Mouse (Mus musculus): ENCODE measurements around the gene Spata1. TPM values are rescaled to one million over a fixed set of nuclear protein-coding genes. Genes with fewer than 3 reads are reported as not detected.
"Not testable (repeated sequence)": the region's sequence is repeated elsewhere in the genome, so short reads cannot be mapped to it uniquely, and the experiment has no call there.

Gene Spata1
- polyA plus RNA-seq, 1 experiment from 2014 or later, result 2.8 TPM

DNA sequence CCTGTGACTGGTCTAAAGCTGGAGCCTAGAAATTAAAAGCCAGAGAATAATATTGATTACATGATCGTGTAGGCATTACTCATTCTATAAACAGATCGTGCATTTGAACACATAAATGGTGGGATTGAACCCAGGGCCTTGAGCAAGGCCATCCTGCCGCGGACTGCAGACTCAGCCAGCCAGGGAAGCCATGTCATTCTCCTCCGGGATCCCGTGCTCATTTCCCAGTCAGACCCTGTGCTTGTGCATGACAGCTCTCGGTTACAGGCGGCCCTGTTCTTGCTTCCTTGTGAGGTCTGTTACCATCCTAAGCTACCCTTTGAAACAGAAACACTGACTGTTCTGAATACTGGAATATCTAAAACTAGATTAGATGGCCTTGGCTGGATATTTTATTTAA, 64.9 kb downstream of the Spata1 start:
- Histone ChIP-seq H3K4me2 (replicated peaks) (no peak overlapping the region), H3K9me3 (no peaks in the 10 kb centered on the region), H3K27ac (no peak overlapping the region), H3K27me3 (replicated peaks) (no peaks in the 10 kb centered on the region), H3K9ac (no peak overlapping the region), H3K4me1 (replicated peaks) (no peaks in the 10 kb centered on the region), H3K4me3 (replicated peaks) (no peak overlapping the region), H3K36me3 (peaks cover 25% of the 10 kb centered on the region)
- ATAC-seq, result no peak
- 90% methylated on average over 8 of the region's 8 CpGs for WGBS

DNA sequence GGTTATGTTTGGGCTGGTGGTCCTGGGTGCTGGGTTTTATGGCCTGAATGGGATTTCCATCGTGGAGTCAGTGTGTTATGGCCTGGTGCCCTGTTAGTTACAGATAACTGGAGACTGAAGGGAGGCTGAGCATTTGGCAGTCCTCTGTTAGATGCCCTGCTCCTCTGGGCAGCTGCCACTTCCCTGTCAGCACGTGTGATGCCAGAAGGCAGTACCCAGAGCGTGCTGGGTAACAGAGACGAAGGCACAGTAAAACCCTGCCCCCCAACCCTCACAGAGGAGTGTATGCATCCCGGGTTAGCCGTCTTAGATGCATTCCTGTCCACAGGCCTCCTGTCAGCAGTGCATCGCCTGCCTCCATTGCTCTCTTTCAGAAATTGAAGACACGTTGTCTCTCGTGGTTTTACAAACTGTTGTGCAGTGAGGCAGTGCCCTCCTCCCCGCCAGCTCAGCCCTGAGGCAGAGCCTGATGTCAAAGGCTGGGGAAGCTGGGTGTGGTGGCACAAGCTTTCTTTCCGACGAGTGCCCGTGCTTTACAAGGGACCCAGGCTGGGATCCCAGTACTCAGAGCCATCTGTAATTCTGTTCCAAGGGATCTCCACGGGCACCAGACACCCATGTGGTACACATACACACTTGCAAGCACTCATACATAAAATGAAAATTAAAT, 65.7 kb downstream of the Spata1 start:
- H3K4me2 ChIP-seq (replicated peaks), result no peak overlapping the region
- no peak overlapping the region for H3K4me3 ChIP-seq (replicated peaks)
- no peaks in the 10 kb centered on the region for H3K4me1 ChIP-seq (replicated peaks)
- peaks cover 23% of the 10 kb centered on the region for H3K36me3 ChIP-seq
- H3K9me3 ChIP-seq, result no peaks in the 10 kb centered on the region
- 91% methylated on average over 14 of the region's 14 CpGs for WGBS
- no peak overlapping the region for H3K27ac ChIP-seq
- no peak overlapping the region for H3K9ac ChIP-seq
- ATAC-seq, result no peak
- no peaks in the 10 kb centered on the region for H3K27me3 ChIP-seq (replicated peaks)

DNA sequence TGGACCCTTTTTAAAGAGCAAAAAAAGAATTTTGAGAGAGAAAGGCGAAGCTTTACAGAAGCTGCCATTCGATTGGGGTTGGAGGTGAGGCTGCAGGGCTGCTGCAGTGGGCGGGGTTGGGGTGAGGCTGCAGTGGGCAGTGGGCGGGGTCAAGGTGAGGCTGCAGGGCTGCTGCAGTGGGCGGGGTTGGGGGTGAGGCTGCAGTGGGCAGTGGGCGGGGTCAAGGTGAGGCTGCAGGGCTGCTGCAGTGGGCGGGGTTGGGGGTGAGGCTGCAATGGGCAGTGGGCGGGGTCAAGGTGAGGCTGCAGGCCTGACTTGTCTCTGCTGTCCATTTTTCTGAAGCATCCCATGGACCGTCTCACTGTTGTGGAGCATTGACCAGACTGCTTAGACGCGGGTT, 66.5 kb downstream of the Spata1 start:
- not testable (repeated sequence) for H3K4me1 ChIP-seq (replicated peaks); H3K9me3 ChIP-seq; H3K4me2 ChIP-seq (replicated peaks); H3K27me3 ChIP-seq (replicated peaks); H3K4me3 ChIP-seq (replicated peaks); H3K9ac ChIP-seq; H3K27ac ChIP-seq
- peaks cover 20% of the 10 kb centered on the region for H3K36me3 ChIP-seq
- ATAC-seq, result 0 out of 2 replicates have a peak, but pooled peaks have one; percentile 44
- WGBS, result 81% methylated on average over 11 of the region's 11 CpGs

DNA sequence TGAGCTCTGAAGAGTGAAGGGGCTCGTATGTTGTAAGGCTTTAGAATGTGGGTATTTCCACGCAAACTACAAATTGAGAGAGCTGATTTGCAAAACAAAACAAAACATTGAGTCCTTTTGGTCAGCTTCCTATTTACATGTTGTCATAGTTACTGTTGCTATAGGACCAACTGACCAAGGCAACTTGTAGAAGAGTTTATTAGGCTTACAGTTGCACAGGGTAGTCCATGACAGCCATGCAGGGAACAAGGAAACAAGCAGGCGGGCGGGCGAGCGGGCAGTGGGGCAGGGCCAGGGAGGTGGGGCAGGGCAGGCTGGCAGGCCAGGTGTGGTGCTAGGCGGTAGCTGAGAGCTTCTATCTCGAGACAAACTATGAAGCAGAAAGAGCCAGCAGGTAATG, 73.1 kb downstream of the Spata1 start:
- Histone ChIP-seq H3K4me1 (replicated peaks) (no peaks in the 10 kb centered on the region), H3K36me3 (peaks cover 19% of the 10 kb centered on the region), H3K27ac (no peak overlapping the region), H3K9ac (no peak overlapping the region), H3K9me3 (no peaks in the 10 kb centered on the region), H3K4me2 (replicated peaks) (no peak overlapping the region), H3K4me3 (replicated peaks) (no peak overlapping the region), H3K27me3 (replicated peaks) (no peaks in the 10 kb centered on the region)
- no peak for ATAC-seq
- WGBS, result 83% methylated on average over 8 of the region's 8 CpGs

DNA sequence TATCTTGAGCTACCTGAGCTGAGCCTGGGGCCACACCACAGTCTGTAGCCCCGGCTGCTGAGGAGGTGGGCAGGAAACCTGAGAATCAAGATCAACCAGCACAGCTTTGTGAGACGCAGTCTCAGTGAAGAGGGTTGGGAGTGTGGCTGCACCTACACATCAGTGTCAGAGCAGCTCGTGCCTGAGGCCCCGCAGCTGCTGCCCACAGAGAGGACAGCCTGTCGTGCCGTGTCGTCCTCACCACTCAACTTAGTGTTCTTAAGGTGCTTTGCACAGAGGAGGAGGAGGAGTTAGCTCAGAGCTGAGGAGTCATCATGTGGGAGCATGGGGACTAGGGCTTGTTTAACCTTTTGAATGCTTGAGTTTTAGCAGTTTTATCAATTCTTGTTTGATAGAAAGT, 73.7 kb downstream of the Spata1 start:
- 77% methylated on average over 7 of the region's 7 CpGs for WGBS
- H3K4me1 ChIP-seq (replicated peaks), result no peaks in the 10 kb centered on the region
- ATAC-seq, result no peak
- no peak overlapping the region for H3K9ac ChIP-seq
- H3K27ac ChIP-seq, result no peak overlapping the region
- no peak overlapping the region for H3K4me2 ChIP-seq (replicated peaks)
- H3K9me3 ChIP-seq, result no peaks in the 10 kb centered on the region
- no peak overlapping the region for H3K4me3 ChIP-seq (replicated peaks)
- no peaks in the 10 kb centered on the region for H3K27me3 ChIP-seq (replicated peaks)
- H3K36me3 ChIP-seq, result peaks cover 15% of the 10 kb centered on the region

DNA sequence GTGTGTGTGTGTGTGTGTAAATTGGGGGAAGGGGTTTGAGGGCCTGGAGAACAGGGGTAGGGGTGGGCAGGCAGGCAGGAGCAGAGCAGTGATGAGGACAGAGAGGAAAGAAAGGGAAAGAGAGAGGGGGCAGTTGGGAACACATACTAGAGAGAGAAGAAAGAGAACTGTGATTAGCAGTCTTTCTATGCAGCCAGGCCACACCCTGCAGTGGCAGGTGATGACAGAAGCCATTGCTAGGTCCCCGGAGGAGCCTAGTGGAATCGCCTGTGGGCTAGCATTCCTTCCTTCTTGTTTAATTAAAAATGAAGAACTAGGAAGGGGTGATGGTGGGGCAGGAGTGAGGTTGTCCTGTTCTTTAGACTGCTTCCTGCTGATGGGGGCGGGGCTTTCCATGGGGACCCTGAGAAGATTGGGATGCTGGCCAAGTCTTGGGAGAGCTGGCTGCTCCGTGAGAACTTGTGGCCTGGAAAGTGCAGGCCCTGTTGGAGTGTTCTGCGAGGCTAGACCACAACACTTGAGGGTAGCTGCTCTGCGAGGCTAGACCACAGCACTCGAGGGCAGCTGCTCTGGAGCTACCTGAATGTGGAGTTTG, 75.2 kb downstream of the Spata1 start:
- 68% methylated on average over 7 of the region's 7 CpGs for WGBS
- H3K36me3 ChIP-seq, result peaks cover 10% of the 10 kb centered on the region
- no peak overlapping the region for H3K27ac ChIP-seq
- no peak overlapping the region for H3K4me3 ChIP-seq (replicated peaks)
- H3K27me3 ChIP-seq (replicated peaks), result no peaks in the 10 kb centered on the region
- ATAC-seq, result peak; percentile 35
- H3K9ac ChIP-seq, result no peak overlapping the region
- H3K4me2 ChIP-seq (replicated peaks), result no peak overlapping the region
- H3K9me3 ChIP-seq, result no peaks in the 10 kb centered on the region
- no peaks in the 10 kb centered on the region for H3K4me1 ChIP-seq (replicated peaks)

DNA sequence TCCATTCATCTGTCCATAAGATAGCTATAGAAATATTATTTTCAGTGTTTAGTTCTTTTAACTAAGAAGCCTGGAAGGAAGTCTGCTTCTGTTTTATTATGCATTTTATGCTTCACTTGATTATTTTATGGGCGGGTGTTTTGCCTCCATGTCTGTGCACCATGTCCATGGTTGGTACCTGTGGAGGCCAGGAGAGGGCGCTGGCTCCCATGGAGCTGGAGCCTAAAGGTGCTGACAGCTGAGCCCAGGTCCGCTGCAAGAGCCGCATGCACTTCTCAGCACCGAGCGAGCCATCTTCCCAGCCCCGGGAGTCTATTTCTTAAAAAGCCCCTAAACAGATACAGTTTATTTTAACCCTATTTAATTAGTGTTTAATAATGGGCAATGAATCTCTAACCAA, 75.8 kb downstream of the Spata1 start:
- Histone ChIP-seq H3K4me2 (replicated peaks) (no peak overlapping the region), H3K9me3 (no peaks in the 10 kb centered on the region), H3K4me1 (replicated peaks) (no peaks in the 10 kb centered on the region), H3K27ac (no peak overlapping the region), H3K27me3 (replicated peaks) (no peaks in the 10 kb centered on the region), H3K36me3 (peaks cover 15% of the 10 kb centered on the region), H3K9ac (no peak overlapping the region), H3K4me3 (replicated peaks) (no peak overlapping the region)
- ATAC-seq, result no peak
- 84% methylated on average over 7 of the region's 7 CpGs for WGBS

DNA sequence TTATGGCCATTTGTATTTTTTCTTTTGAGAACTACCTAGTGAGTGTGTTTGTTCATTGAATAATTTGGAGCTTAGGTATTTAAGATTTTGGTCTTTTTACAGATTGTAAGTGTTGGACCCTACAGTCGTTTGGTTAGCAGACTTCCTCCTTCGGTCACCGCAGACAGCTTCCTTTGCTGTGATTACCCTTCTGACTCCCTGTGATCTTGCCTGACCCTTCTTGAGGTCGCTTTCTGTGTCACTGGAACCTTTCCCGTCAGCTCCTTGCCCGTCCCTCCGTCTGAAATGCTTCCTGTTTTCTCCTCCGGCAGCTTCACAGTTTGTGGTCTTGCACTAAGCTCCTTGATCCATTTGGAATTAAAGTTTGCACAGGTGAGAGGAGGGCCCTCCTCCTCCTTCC, 77.8 kb downstream of the Spata1 start:
- Histone ChIP-seq H3K4me1 (replicated peaks) (no peaks in the 10 kb centered on the region), H3K4me3 (replicated peaks) (no peak overlapping the region), H3K27me3 (replicated peaks) (no peaks in the 10 kb centered on the region), H3K36me3 (0 out of 2 replicates have a peak, but pooled peaks cover 11% of the 10 kb centered on the region), H3K27ac (no peak overlapping the region), H3K9ac (no peak overlapping the region), H3K9me3 (no peaks in the 10 kb centered on the region), H3K4me2 (replicated peaks) (no peak overlapping the region)
- no peak for ATAC-seq
- WGBS, result 42% methylated on average over 8 of the region's 8 CpGs

DNA sequence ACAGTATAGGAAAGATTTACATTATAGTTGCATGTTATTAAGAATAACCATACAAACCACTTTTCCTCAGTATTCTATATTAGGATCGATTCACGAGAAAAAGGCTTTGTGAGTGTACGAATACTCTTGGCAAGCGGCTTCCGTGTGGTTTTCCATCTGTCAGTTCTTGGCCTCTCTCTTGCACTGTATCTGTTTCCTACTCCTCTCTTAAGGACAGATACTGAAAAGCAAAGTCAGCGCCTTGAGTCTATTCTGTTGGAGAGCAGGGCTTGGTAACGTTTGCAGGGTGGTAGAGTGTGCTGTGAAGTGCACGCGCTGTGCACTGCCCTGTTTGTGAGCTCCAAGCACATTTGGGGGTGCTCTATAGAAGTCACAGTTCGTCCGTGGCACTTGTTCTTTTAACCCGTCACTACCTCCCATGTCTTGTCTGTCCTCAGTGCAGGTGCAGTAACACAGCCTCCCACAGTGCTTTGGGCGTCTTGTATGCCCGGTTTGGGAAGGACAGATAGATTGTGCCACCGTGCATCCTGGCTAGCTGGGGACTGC, 79.5 kb downstream of the Spata1 start:
- Histone ChIP-seq H3K4me3 (replicated peaks) (no peak overlapping the region), H3K27ac (no peak overlapping the region), H3K9ac (no peak overlapping the region), H3K36me3 (0 out of 2 replicates have a peak, but pooled peaks cover 8% of the 10 kb centered on the region), H3K4me2 (replicated peaks) (no peak overlapping the region), H3K4me1 (replicated peaks) (no peaks in the 10 kb centered on the region), H3K27me3 (replicated peaks) (no peaks in the 10 kb centered on the region), H3K9me3 (no peaks in the 10 kb centered on the region)
- no peak for ATAC-seq
- WGBS, result 91% methylated on average over 15 of the region's 15 CpGs

DNA sequence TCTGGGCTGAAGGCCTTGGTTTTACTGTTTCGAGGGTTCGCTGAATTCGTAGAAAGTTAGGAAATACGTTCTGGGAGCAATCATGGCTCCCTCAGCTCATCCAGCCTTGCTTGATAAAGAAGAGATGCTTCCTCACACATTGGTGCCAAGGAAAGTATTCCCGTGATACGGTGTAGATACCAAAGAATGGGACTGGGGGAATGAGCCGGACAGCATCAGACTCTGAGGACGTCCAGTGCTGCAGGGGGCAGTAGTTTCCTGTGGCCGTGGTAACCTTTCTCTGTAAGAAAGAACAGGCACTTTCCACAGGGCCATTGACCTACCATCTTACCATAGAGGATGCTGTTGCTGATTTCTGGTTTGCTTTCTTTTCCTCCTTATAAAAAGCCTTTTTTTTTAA, 80.0 kb downstream of the Spata1 start:
- ATAC-seq, result no peak
- Histone ChIP-seq H3K4me3 (replicated peaks) (no peak overlapping the region), H3K9ac (no peak overlapping the region), H3K27me3 (replicated peaks) (no peaks in the 10 kb centered on the region), H3K4me2 (replicated peaks) (no peak overlapping the region), H3K27ac (no peak overlapping the region), H3K9me3 (no peaks in the 10 kb centered on the region), H3K4me1 (replicated peaks) (no peaks in the 10 kb centered on the region; the same call in 1 of the 2 replicates), H3K36me3 (0 out of 2 replicates have a peak, but pooled peaks cover 8% of the 10 kb centered on the region)
- 93% methylated on average over 9 of the region's 9 CpGs for WGBS

DNA sequence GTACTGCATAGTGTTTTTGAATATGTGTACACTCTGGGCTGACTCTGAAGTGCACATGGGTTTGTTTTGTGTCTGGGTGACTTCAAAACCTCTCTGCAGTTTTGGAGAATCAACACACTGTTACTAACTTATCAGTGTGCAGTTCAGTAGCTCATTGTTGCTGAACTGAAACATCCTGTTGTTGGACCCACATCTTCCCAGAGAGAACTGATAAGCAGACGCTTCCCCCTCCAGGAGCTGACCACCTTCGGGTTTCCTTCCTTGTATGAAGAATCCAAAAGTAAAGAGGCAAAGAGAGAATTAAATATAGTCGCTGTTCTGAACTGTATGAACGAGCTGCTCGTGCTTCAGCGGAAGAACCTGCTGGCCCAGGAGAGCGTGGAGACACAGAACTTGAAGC, 80.7 kb downstream of the Spata1 start:
- H3K9ac ChIP-seq, result no peak overlapping the region
- H3K4me1 ChIP-seq (replicated peaks), result peaks cover 6% of the 10 kb centered on the region
- H3K4me2 ChIP-seq (replicated peaks), result no peak overlapping the region
- WGBS, result 82% methylated on average over 7 of the region's 7 CpGs
- H3K27me3 ChIP-seq (replicated peaks), result no peaks in the 10 kb centered on the region
- ATAC-seq, result no peak
- no peaks in the 10 kb centered on the region for H3K9me3 ChIP-seq
- H3K36me3 ChIP-seq, result 0 out of 2 replicates have a peak, but pooled peaks cover 8% of the 10 kb centered on the region
- no peak overlapping the region for H3K4me3 ChIP-seq (replicated peaks)
- H3K27ac ChIP-seq, result no peak overlapping the region

DNA sequence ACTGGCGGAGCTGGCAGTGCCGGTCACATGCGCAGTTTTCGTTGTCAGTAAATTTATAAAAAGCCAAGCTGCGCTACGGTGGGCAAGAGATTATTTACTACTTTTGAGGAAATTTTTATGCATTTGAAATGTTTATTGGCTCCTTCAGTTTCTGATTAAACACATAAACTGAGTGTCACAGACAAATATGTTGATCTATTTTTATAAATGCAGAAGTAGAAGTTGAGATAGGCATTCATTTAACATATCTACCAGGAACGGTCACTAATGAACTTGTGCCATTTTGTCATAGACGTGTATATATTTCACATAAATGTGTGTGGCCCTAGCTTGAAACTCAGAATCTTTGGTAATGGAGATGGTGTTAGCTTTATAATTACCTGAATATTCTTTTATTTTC, 81.7 kb downstream of the Spata1 start:
- H3K27me3 ChIP-seq (replicated peaks), result no peaks in the 10 kb centered on the region
- H3K27ac ChIP-seq, result no peak overlapping the region
- H3K9me3 ChIP-seq, result no peaks in the 10 kb centered on the region
- H3K36me3 ChIP-seq, result 0 out of 2 replicates have a peak, but pooled peaks cover 8% of the 10 kb centered on the region
- no peak for ATAC-seq
- H3K9ac ChIP-seq, result no peak overlapping the region
- H3K4me1 ChIP-seq (replicated peaks), result peaks cover 6% of the 10 kb centered on the region
- WGBS, result 94% methylated on average over 8 of the region's 8 CpGs
- no peak overlapping the region for H3K4me2 ChIP-seq (replicated peaks)
- H3K4me3 ChIP-seq (replicated peaks), result no peak overlapping the region

DNA sequence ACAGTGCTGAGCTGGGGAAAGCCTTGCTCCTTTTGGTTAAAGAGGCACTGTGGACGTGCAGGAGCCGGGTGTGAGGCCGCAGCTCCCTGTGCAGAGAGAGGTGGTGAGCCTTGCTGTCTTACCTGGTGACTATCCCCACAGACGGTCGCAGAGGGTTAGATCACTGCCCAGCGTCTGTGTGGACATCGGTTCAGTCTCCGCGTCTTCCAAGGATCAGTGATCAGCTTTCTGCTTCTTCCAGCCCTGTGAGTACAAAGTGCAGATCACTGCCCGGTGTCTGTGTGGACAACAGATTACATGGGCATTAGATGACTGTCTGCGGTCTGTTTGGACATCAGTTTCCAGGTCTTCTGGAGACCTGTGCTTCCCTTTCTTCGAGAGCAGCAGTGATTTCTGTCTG, 85.0 kb downstream of the Spata1 start:
- Histone ChIP-seq H3K4me3 (replicated peaks) (no peak overlapping the region), H3K9me3 (no peaks in the 10 kb centered on the region), H3K27me3 (replicated peaks) (no peaks in the 10 kb centered on the region), H3K4me2 (replicated peaks) (no peak overlapping the region), H3K9ac (no peak overlapping the region), H3K4me1 (replicated peaks) (peaks cover 28% of the 10 kb centered on the region), H3K27ac (no peak overlapping the region), H3K36me3 (0 out of 2 replicates have a peak, but pooled peaks cover 8% of the 10 kb centered on the region)
- 80% methylated on average over 12 of the region's 12 CpGs for WGBS
- ATAC-seq, result no peak

All from intestine, embryonic 15.5 days (tissue).